Mouse (Mus musculus) CH12.LX (cell line): ENCODE results near the gene Stap2. TPM values are rescaled to one million over a fixed set of nuclear protein-coding genes. Genes with fewer than 3 reads are reported as not detected.

Experiments used
- DNase-seq: peaks from one replicate; pipeline ENCODE4 v3.0.0-alpha.2; 2013; ENCODE audit errors: extremely low read depth
- H3K27ac ChIP-seq: 2 replicates; pipeline ENCODE4 v1.5.1; 2012; ENCODE audit warnings: low read depth, mild to moderate bottlenecking, control low read depth, moderate library complexity; ENCODE audit not compliant: insufficient read depth
- H3K27me3 ChIP-seq: replicated peaks from 2 replicates; pipeline ENCODE3; 2012; ENCODE audit warnings: inconsistent platforms
- H3K36me3 ChIP-seq, 2 experiments: replicated peaks in 1 of 2; 2 replicates each; pipeline versions ENCODE3 to v1.6.1; 2012; ENCODE audit warnings: inconsistent platforms in 1 of 2, low read length in 1 of 2, mild to moderate bottlenecking in 1 of 2, mixed read lengths in 1 of 2, moderate library complexity in 1 of 2; ENCODE audit not compliant: control insufficient read depth in 1 of 2, insufficient read depth in 1 of 2
- H3K4me1 ChIP-seq, 2 experiments: 2 replicates each; pipeline ENCODE4 v1.6.1; 2012; ENCODE audit warnings: inconsistent platforms in 1 of 2, moderate library complexity in 1 of 2; ENCODE audit not compliant: insufficient read depth in 2 of 2, control insufficient read depth in 1 of 2
- H3K4me2 ChIP-seq: 2 replicates; pipeline ENCODE4 v1.6.1; 2012; ENCODE audit warnings: low read depth, mild to moderate bottlenecking, control low read depth; ENCODE audit not compliant: poor library complexity, insufficient read depth, severe bottlenecking
- H3K4me3 ChIP-seq, 3 experiments: fragments of 150-350 bp in 1 of 3; sonication (generic) in 1 of 3; replicated peaks in 1 of 3; 2 replicates each; pipeline versions ENCODE3 to v1.5.1; 2011 to 2012; ENCODE audit warnings: low read depth in 2 of 3, low read length in 2 of 3, mild to moderate bottlenecking in 2 of 3, moderate library complexity in 2 of 3, control low read depth in 1 of 3, improper control_type of control experiment in 1 of 3, inconsistent platforms in 1 of 3, mixed read lengths in 1 of 3; ENCODE audit not compliant: poor library complexity in 1 of 3
- H3K79me2 ChIP-seq: replicated peaks from 2 replicates; pipeline ENCODE4 v1.6.1; 2012; ENCODE audit warnings: mild to moderate bottlenecking, moderate library complexity; ENCODE audit not compliant: control insufficient read depth, poor library complexity, insufficient read depth, severe bottlenecking; ENCODE audit errors: extremely low read depth
- H3K9ac ChIP-seq: 2 replicates; pipeline ENCODE4 v1.6.1; 2012; ENCODE audit warnings: low read depth, mild to moderate bottlenecking, control low read depth, moderate library complexity; ENCODE audit not compliant: insufficient read depth
- H3K9me3 ChIP-seq: replicated peaks from 2 replicates; pipeline ENCODE3; 2012; ENCODE audit warnings: low read length, inconsistent platforms, mixed read lengths
- BHLHE40 ChIP-seq: IDR thresholded peaks from 2 replicates; pipeline ENCODE4 v1.6.1; 2011; ENCODE audit warnings: mild to moderate bottlenecking, low read depth, low read length, improper control_type of control experiment
- CHD1 ChIP-seq: IDR thresholded peaks from 2 replicates; pipeline ENCODE4 v1.6.1; 2012; ENCODE audit warnings: low read depth, low read length, improper control_type of control experiment, inconsistent platforms
- CTCF ChIP-seq, 2 experiments: IDR thresholded peaks in 1 of 2; conservative IDR thresholded peaks in 1 of 2; 2 replicates each; pipeline ENCODE4 v1.5.1; 2011 to 2012; ENCODE audit warnings: low read depth in 2 of 2, low read length in 2 of 2, improper control_type of control experiment in 1 of 2, inconsistent platforms in 1 of 2, mild to moderate bottlenecking in 1 of 2, moderate library complexity in 1 of 2
- HCFC1 ChIP-seq: IDR thresholded peaks from 2 replicates; pipeline ENCODE4 v1.6.1; 2012; ENCODE audit warnings: low read depth, mild to moderate bottlenecking, inconsistent platforms, low read length, improper control_type of control experiment
- JUN ChIP-seq: IDR thresholded peaks from 2 replicates; pipeline ENCODE4 v1.6.1; 2011; ENCODE audit warnings: low read depth, mild to moderate bottlenecking, low read length, improper control_type of control experiment, moderate library complexity; ENCODE audit not compliant: insufficient read depth
- KAT2A ChIP-seq: IDR thresholded peaks from 2 replicates; pipeline ENCODE4 v1.6.1; 2012; ENCODE audit warnings: low read length, improper control_type of control experiment, inconsistent platforms; ENCODE audit not compliant: insufficient replicate concordance
- MEF2A ChIP-seq: IDR thresholded peaks from 2 replicates; pipeline ENCODE4 v1.6.1; 2014; ENCODE audit warnings: low read depth, mild to moderate bottlenecking, inconsistent platforms, low read length, improper control_type of control experiment, borderline replicate concordance
- MXI1 ChIP-seq: IDR thresholded peaks from 2 replicates; pipeline ENCODE4 v1.6.1; 2011; ENCODE audit warnings: mild to moderate bottlenecking, low read depth, low read length, improper control_type of control experiment
- MYC ChIP-seq: IDR thresholded peaks from 2 replicates; pipeline ENCODE4 v1.6.1; 2011; ENCODE audit warnings: low read depth, mild to moderate bottlenecking, improper control_type of control experiment, low read length
- NELFE ChIP-seq: IDR thresholded peaks from 2 replicates; pipeline ENCODE4 v1.6.1; 2011; ENCODE audit warnings: low read depth, low read length, improper control_type of control experiment
- POLR2AphosphoS2 ChIP-seq: IDR thresholded peaks from 2 replicates; pipeline ENCODE4 v1.6.1; 2011; ENCODE audit warnings: low read depth, low read length, improper control_type of control experiment
- SIN3A ChIP-seq: IDR thresholded peaks from 2 replicates; pipeline ENCODE4 v1.6.1; 2012; ENCODE audit warnings: low read length, improper control_type of control experiment, inconsistent platforms
- SMC3 ChIP-seq: IDR thresholded peaks from 2 replicates; pipeline ENCODE4 v1.6.1; 2011; ENCODE audit warnings: low read depth, low read length, improper control_type of control experiment
- TBP ChIP-seq: conservative IDR thresholded peaks from 2 replicates; pipeline ENCODE4 v1.6.1; 2011; ENCODE audit warnings: low read depth, low read length, improper control_type of control experiment
- USF2 ChIP-seq: conservative IDR thresholded peaks from 2 replicates; pipeline ENCODE4 v1.6.1; 2011; ENCODE audit warnings: low read depth, low read length, improper control_type of control experiment
- ZMIZ1 ChIP-seq: IDR thresholded peaks from 2 replicates; pipeline ENCODE4 v1.6.1; 2012; ENCODE audit warnings: low read depth, mild to moderate bottlenecking, inconsistent platforms, low read length, improper control_type of control experiment
- ZNF384 ChIP-seq: IDR thresholded peaks from 2 replicates; pipeline ENCODE4 v1.6.1; 2012; ENCODE audit warnings: low read depth, low read length, improper control_type of control experiment, inconsistent platforms
- dilution Hi-C: fragments of 300-500 bp; cut with MboI; formaldehyde crosslinking; loops from 2 replicates; pipeline ENCODE4 v1.14.3; 2020; ENCODE audit warnings: low sequenced_read_pairs; ENCODE audit not compliant: extremely low pct_unique_long_range_greater_than_20kb, extremely low pct_ligation_motif_present
- in situ Hi-C: fragments of 300-500 bp; cut with MboI; formaldehyde crosslinking; loops from 3 replicates; pipeline ENCODE4 v1.14.3; 2019; ENCODE audit warnings: low sequenced_read_pairs, low pct_ligation_motif_present, low pct_unique_long_range_greater_than_20kb, mixed read lengths
- polyA plus RNA-seq: library from polyadenylated mRNA; unstranded; fragments of >175 nt; gene quantifications from 2 replicates; pipeline ENCODE4 v1.2.1, GENCODE M21; 2012; ENCODE audit warnings: low read depth; ENCODE audit not compliant: insufficient read length
- total RNA-seq, 2 experiments: library from RNA; depleted of rRNA; stranded (reverse); fragments of 300-350 nt in 1 of 2; fragments of >200 nt in 1 of 2; gene quantifications; 2 replicates each; pipeline ENCODE4 v1.2.3; 2012 to 2014

The Stap2 gene
- total and polyA plus RNA-seq, 3 experiments: 0.51 to 3.2 (median 0.52) TPM

- H3K4me1 ChIP-seq: peaks cover 36 to 87% of the 10 kb centered on the region in 2 experiments
- no peak overlapping the region for H3K9ac ChIP-seq
- peak overlapping the region; percentile 24; the same call in 1 of the 2 replicates for H3K27ac ChIP-seq
- no peak for DNase-seq
- H3K36me3 ChIP-seq: peaks cover 31 to 88% of the 10 kb centered on the region in 2 experiments
- in situ Hi-C loops (no loop called here), dilution Hi-C loops (no loop called here)
- no peak overlapping the region for H3K4me3 ChIP-seq
- H3K27me3 ChIP-seq: no peaks in the 10 kb centered on the region
- H3K9me3 ChIP-seq: no peaks in the 10 kb centered on the region
- H3K79me2 ChIP-seq: peaks cover 25% of the 10 kb centered on the region
- H3K4me2 ChIP-seq: no peak overlapping the region
- no peak for TF ChIP-seq BHLHE40
- no peak for TF ChIP-seq ZMIZ1
- no peak for TF ChIP-seq ZNF384
- no peak for TF ChIP-seq POLR2AphosphoS2
- TF ChIP-seq MXI1: no peak
- no peak for TF ChIP-seq KAT2A
- no peak for TF ChIP-seq USF2
- no peak for TF ChIP-seq SIN3A
- no peak for TF ChIP-seq JUN
- no peak for TF ChIP-seq SMC3
- no peak for TF ChIP-seq TBP
- no peak for TF ChIP-seq HCFC1
- no peak for TF ChIP-seq CTCF (conservative IDR thresholded peaks at IDR 0.05 in 1 of 2, IDR thresholded peaks at IDR 0.05 in 1 of 2; ENCODE audit: low read depth in 2 of 2, low read length in 2 of 2)
These were observed 18.0 kb upstream of the Stap2 start for GRCm38 (mm10) chr17:56023386-56023785.

- Histone ChIP-seq H3K36me3 (peaks cover 31 to 88% of the 10 kb centered on the region in 2 experiments), H3K4me2 (no peak overlapping the region), H3K79me2 (peaks cover 24% of the 10 kb centered on the region), H3K9ac (no peak overlapping the region), H3K27ac (0 out of 2 replicates have a peak overlapping the region, but pooled peaks have one; percentile 24), H3K4me3 (no peak overlapping the region), H3K27me3 (no peaks in the 10 kb centered on the region), H3K4me1 (peaks cover 36 to 83% of the 10 kb centered on the region in 2 experiments), H3K9me3 (no peaks in the 10 kb centered on the region)
- dilution Hi-C loops: no loop called here
- TF ChIP-seq MYC (no peak), MXI1 (no peak), MEF2A (no peak), CHD1 (no peak), ZMIZ1 (no peak), NELFE (no peak), USF2 (no peak)
- DNase-seq: no peak
- in situ Hi-C loops: no loop called here
These were observed 17.6 kb upstream of the Stap2 start for GRCm38 (mm10) chr17:56022989-56023290.
